Mouse (Mus musculus) CH12.LX (cell line): Measurements from ENCODE around the gene Epb41. TPM values are rescaled to one million over a fixed set of nuclear protein-coding genes. Genes with fewer than 3 reads are reported as not detected.

ENCODE experiments used
- DNase-seq: peaks from one replicate; pipeline ENCODE4 v3.0.0-alpha.2; 2013; ENCODE audit errors: extremely low read depth
- H3K27ac ChIP-seq: 2 replicates; pipeline ENCODE4 v1.5.1; 2012; ENCODE audit warnings: low read depth, mild to moderate bottlenecking, control low read depth, moderate library complexity; ENCODE audit not compliant: insufficient read depth
- H3K27me3 ChIP-seq: replicated peaks from 2 replicates; pipeline ENCODE3; 2012; ENCODE audit warnings: inconsistent platforms
- H3K36me3 ChIP-seq, 2 experiments: replicated peaks in 1 of 2; 2 replicates each; pipeline versions ENCODE3 to v1.6.1; 2012; ENCODE audit warnings: inconsistent platforms in 1 of 2, low read length in 1 of 2, mild to moderate bottlenecking in 1 of 2, mixed read lengths in 1 of 2, moderate library complexity in 1 of 2; ENCODE audit not compliant: control insufficient read depth in 1 of 2, insufficient read depth in 1 of 2
- H3K4me1 ChIP-seq, 2 experiments: 2 replicates each; pipeline ENCODE4 v1.6.1; 2012; ENCODE audit warnings: inconsistent platforms in 1 of 2, moderate library complexity in 1 of 2; ENCODE audit not compliant: insufficient read depth in 2 of 2, control insufficient read depth in 1 of 2
- H3K4me2 ChIP-seq: 2 replicates; pipeline ENCODE4 v1.6.1; 2012; ENCODE audit warnings: low read depth, mild to moderate bottlenecking, control low read depth; ENCODE audit not compliant: poor library complexity, insufficient read depth, severe bottlenecking
- H3K4me3 ChIP-seq, 3 experiments: fragments of 150-350 bp in 1 of 3; sonication (generic) in 1 of 3; replicated peaks in 1 of 3; 2 replicates each; pipeline versions ENCODE3 to v1.5.1; 2011 to 2012; ENCODE audit warnings: low read depth in 2 of 3, low read length in 2 of 3, mild to moderate bottlenecking in 2 of 3, moderate library complexity in 2 of 3, control low read depth in 1 of 3, improper control_type of control experiment in 1 of 3, inconsistent platforms in 1 of 3, mixed read lengths in 1 of 3; ENCODE audit not compliant: poor library complexity in 1 of 3
- H3K79me2 ChIP-seq: replicated peaks from 2 replicates; pipeline ENCODE4 v1.6.1; 2012; ENCODE audit warnings: mild to moderate bottlenecking, moderate library complexity; ENCODE audit not compliant: control insufficient read depth, poor library complexity, insufficient read depth, severe bottlenecking; ENCODE audit errors: extremely low read depth
- H3K9ac ChIP-seq: 2 replicates; pipeline ENCODE4 v1.6.1; 2012; ENCODE audit warnings: low read depth, mild to moderate bottlenecking, control low read depth, moderate library complexity; ENCODE audit not compliant: insufficient read depth
- H3K9me3 ChIP-seq: replicated peaks from 2 replicates; pipeline ENCODE3; 2012; ENCODE audit warnings: low read length, inconsistent platforms, mixed read lengths
- BHLHE40 ChIP-seq: IDR thresholded peaks from 2 replicates; pipeline ENCODE4 v1.6.1; 2011; ENCODE audit warnings: mild to moderate bottlenecking, low read depth, low read length, improper control_type of control experiment
- CHD1 ChIP-seq: IDR thresholded peaks from 2 replicates; pipeline ENCODE4 v1.6.1; 2012; ENCODE audit warnings: low read depth, low read length, improper control_type of control experiment, inconsistent platforms
- CHD2 ChIP-seq: IDR thresholded peaks from 2 replicates; pipeline ENCODE4 v1.6.1; 2011; ENCODE audit warnings: low read length, improper control_type of control experiment
- CTCF ChIP-seq, 2 experiments: IDR thresholded peaks in 1 of 2; conservative IDR thresholded peaks in 1 of 2; 2 replicates each; pipeline ENCODE4 v1.5.1; 2011 to 2012; ENCODE audit warnings: low read depth in 2 of 2, low read length in 2 of 2, improper control_type of control experiment in 1 of 2, inconsistent platforms in 1 of 2, mild to moderate bottlenecking in 1 of 2, moderate library complexity in 1 of 2
- ELF1 ChIP-seq: IDR thresholded peaks from 2 replicates; pipeline ENCODE4 v1.6.1; 2014; ENCODE audit warnings: low read depth, mild to moderate bottlenecking, inconsistent platforms, low read length, improper control_type of control experiment
- EP300 ChIP-seq: IDR thresholded peaks from 2 replicates; pipeline ENCODE4 v1.6.1; 2011; ENCODE audit warnings: low read length, improper control_type of control experiment
- ETS1 ChIP-seq: conservative IDR thresholded peaks from 2 replicates; pipeline ENCODE4 v1.6.1; 2012; ENCODE audit warnings: low read depth, mild to moderate bottlenecking, inconsistent platforms, low read length, improper control_type of control experiment, moderate library complexity
- GABPA ChIP-seq: IDR thresholded peaks from 2 replicates; pipeline ENCODE4 v1.6.1; 2012; ENCODE audit warnings: low read depth, low read length, improper control_type of control experiment, inconsistent platforms; ENCODE audit not compliant: insufficient replicate concordance
- HCFC1 ChIP-seq: IDR thresholded peaks from 2 replicates; pipeline ENCODE4 v1.6.1; 2012; ENCODE audit warnings: low read depth, mild to moderate bottlenecking, inconsistent platforms, low read length, improper control_type of control experiment
- IRF4 ChIP-seq: IDR thresholded peaks from 2 replicates; pipeline ENCODE4 v1.6.1; 2014; ENCODE audit warnings: low read depth, mild to moderate bottlenecking, inconsistent platforms, low read length, improper control_type of control experiment
- JUND ChIP-seq: conservative IDR thresholded peaks from 2 replicates; pipeline ENCODE4 v1.6.1; 2011; ENCODE audit warnings: low read depth, low read length, improper control_type of control experiment
- KAT2A ChIP-seq: IDR thresholded peaks from 2 replicates; pipeline ENCODE4 v1.6.1; 2012; ENCODE audit warnings: low read length, improper control_type of control experiment, inconsistent platforms; ENCODE audit not compliant: insufficient replicate concordance
- MAFK ChIP-seq: IDR thresholded peaks from 2 replicates; pipeline ENCODE4 v1.6.1; 2011; ENCODE audit warnings: low read length, improper control_type of control experiment; ENCODE audit not compliant: insufficient replicate concordance
- MAX ChIP-seq: IDR thresholded peaks from 2 replicates; pipeline ENCODE4 v1.6.1; 2011; ENCODE audit warnings: low read length, improper control_type of control experiment
- MAZ ChIP-seq: IDR thresholded peaks from 2 replicates; pipeline ENCODE4 v1.6.1; 2012; ENCODE audit warnings: low read depth, mild to moderate bottlenecking, inconsistent platforms, low read length, improper control_type of control experiment, moderate library complexity
- MYC ChIP-seq: IDR thresholded peaks from 2 replicates; pipeline ENCODE4 v1.6.1; 2011; ENCODE audit warnings: low read depth, mild to moderate bottlenecking, improper control_type of control experiment, low read length
- NELFE ChIP-seq: IDR thresholded peaks from 2 replicates; pipeline ENCODE4 v1.6.1; 2011; ENCODE audit warnings: low read depth, low read length, improper control_type of control experiment
- NRF1 ChIP-seq: IDR thresholded peaks from 2 replicates; pipeline ENCODE4 v1.6.1; 2014; ENCODE audit warnings: low read depth, mild to moderate bottlenecking, inconsistent platforms, low read length, improper control_type of control experiment, moderate library complexity
- PAX5 ChIP-seq: IDR thresholded peaks from 2 replicates; pipeline ENCODE4 v1.6.1; 2012; ENCODE audit warnings: low read length, inconsistent platforms, mixed read lengths
- SIN3A ChIP-seq: IDR thresholded peaks from 2 replicates; pipeline ENCODE4 v1.6.1; 2012; ENCODE audit warnings: low read length, improper control_type of control experiment, inconsistent platforms
- SMC3 ChIP-seq: IDR thresholded peaks from 2 replicates; pipeline ENCODE4 v1.6.1; 2011; ENCODE audit warnings: low read depth, low read length, improper control_type of control experiment
- TBP ChIP-seq: conservative IDR thresholded peaks from 2 replicates; pipeline ENCODE4 v1.6.1; 2011; ENCODE audit warnings: low read depth, low read length, improper control_type of control experiment
- TCF12 ChIP-seq: IDR thresholded peaks from 2 replicates; pipeline ENCODE4 v1.6.1; 2014; ENCODE audit warnings: low read depth, mild to moderate bottlenecking, inconsistent platforms, low read length, improper control_type of control experiment
- UBTF ChIP-seq: IDR thresholded peaks from 2 replicates; pipeline ENCODE4 v1.6.1; 2012; ENCODE audit warnings: low read depth, mild to moderate bottlenecking, inconsistent platforms, low read length, improper control_type of control experiment, moderate library complexity
- USF1 ChIP-seq: IDR thresholded peaks from 2 replicates; pipeline ENCODE4 v1.6.1; 2014; ENCODE audit warnings: low read depth, mild to moderate bottlenecking, inconsistent platforms, low read length, improper control_type of control experiment
- USF2 ChIP-seq: conservative IDR thresholded peaks from 2 replicates; pipeline ENCODE4 v1.6.1; 2011; ENCODE audit warnings: low read depth, low read length, improper control_type of control experiment
- ZKSCAN1 ChIP-seq: IDR thresholded peaks from 2 replicates; pipeline ENCODE4 v1.6.1; 2012; ENCODE audit warnings: low read depth, inconsistent platforms, low read length, improper control_type of control experiment, borderline replicate concordance
- dilution Hi-C: fragments of 300-500 bp; cut with MboI; formaldehyde crosslinking; loops from 2 replicates; pipeline ENCODE4 v1.14.3; 2020; ENCODE audit warnings: low sequenced_read_pairs; ENCODE audit not compliant: extremely low pct_unique_long_range_greater_than_20kb, extremely low pct_ligation_motif_present
- in situ Hi-C: fragments of 300-500 bp; cut with MboI; formaldehyde crosslinking; loops from 3 replicates; pipeline ENCODE4 v1.14.3; 2019; ENCODE audit warnings: low sequenced_read_pairs, low pct_ligation_motif_present, low pct_unique_long_range_greater_than_20kb, mixed read lengths
- polyA plus RNA-seq: library from polyadenylated mRNA; unstranded; fragments of >175 nt; gene quantifications from 2 replicates; pipeline ENCODE4 v1.2.1, GENCODE M21; 2012; ENCODE audit warnings: low read depth; ENCODE audit not compliant: insufficient read length
- total RNA-seq, 2 experiments: library from RNA; depleted of rRNA; stranded (reverse); fragments of 300-350 nt in 1 of 2; fragments of >200 nt in 1 of 2; gene quantifications; 2 replicates each; pipeline ENCODE4 v1.2.3; 2012 to 2014

The Epb41 gene
- total and polyA plus RNA-seq, 3 experiments, result 7.1 to 21.6 (median 10.0) TPM

- TF ChIP-seq SMC3 (no peak), NELFE (no peak), ZKSCAN1 (no peak), GABPA (no peak), CTCF (conservative IDR thresholded peaks at IDR 0.05 in 1 of 2, IDR thresholded peaks at IDR 0.05 in 1 of 2; ENCODE audit: low read depth in 2 of 2, low read length in 2 of 2) (no peak), HCFC1 (no peak), JUND (no peak), EP300 (no peak), SIN3A (no peak), MAFK (no peak), BHLHE40 (no peak), CHD1 (no peak), MYC (no peak), UBTF (no peak), IRF4 (no peak), TBP (no peak), USF1 (no peak), KAT2A (no peak)
- H3K4me2 ChIP-seq, result no peak overlapping the region
- H3K79me2 ChIP-seq, result no peaks in the 10 kb centered on the region
- H3K27ac ChIP-seq, result no peak overlapping the region
- H3K27me3 ChIP-seq, result peaks cover 97% of the 10 kb centered on the region
- in situ Hi-C loops, result no loop called here
- H3K4me1 ChIP-seq, result no peaks in the 10 kb centered on the region
- H3K9me3 ChIP-seq, result no peaks in the 10 kb centered on the region
- dilution Hi-C loops, result no loop called here
- H3K4me3 ChIP-seq, result no peak overlapping the region
- no peak for DNase-seq
- H3K36me3 ChIP-seq, result no peaks in the 10 kb centered on the region
- H3K9ac ChIP-seq, result no peak overlapping the region
Observed at GRCm38 (mm10) chr4:132116315-132116714, 41.2 kb upstream of the Epb41 start.

- Histone ChIP-seq H3K4me2 (no peak overlapping the region), H3K36me3 (no peaks in the 10 kb centered on the region), H3K4me1 (no peaks in the 10 kb centered on the region), H3K9me3 (no peaks in the 10 kb centered on the region), H3K27me3 (peaks cover 96% of the 10 kb centered on the region), H3K79me2 (no peaks in the 10 kb centered on the region), H3K9ac (no peak overlapping the region), H3K4me3 (no peak overlapping the region), H3K27ac (no peak overlapping the region)
- dilution Hi-C loops, result no loop called here
- in situ Hi-C loops, result no loop called here
- DNase-seq, result no peak
- TF ChIP-seq PAX5 (no peak), NRF1 (no peak), CTCF (conservative IDR thresholded peaks at IDR 0.05 in 1 of 2, IDR thresholded peaks at IDR 0.05 in 1 of 2; ENCODE audit: low read depth in 2 of 2, low read length in 2 of 2) (no peak), IRF4 (no peak), EP300 (no peak), USF1 (no peak), TCF12 (no peak), BHLHE40 (no peak), ELF1 (no peak), CHD2 (no peak), USF2 (no peak), NELFE (no peak), KAT2A (no peak), MAFK (no peak), HCFC1 (no peak), MAZ (no peak), GABPA (no peak), SIN3A (no peak), ETS1 (no peak), MAX (no peak)
Observed at GRCm38 (mm10) chr4:132113411-132114095, 38.4 kb upstream of the Epb41 start.
